Mouse (Mus musculus): ENCODE measurements around the gene Tbcb.
"Not testable (repeated sequence)": the region's sequence is repeated elsewhere in the genome, so short reads cannot be mapped to it uniquely, and the experiment has no call there.

Tbcb gene

DNA sequence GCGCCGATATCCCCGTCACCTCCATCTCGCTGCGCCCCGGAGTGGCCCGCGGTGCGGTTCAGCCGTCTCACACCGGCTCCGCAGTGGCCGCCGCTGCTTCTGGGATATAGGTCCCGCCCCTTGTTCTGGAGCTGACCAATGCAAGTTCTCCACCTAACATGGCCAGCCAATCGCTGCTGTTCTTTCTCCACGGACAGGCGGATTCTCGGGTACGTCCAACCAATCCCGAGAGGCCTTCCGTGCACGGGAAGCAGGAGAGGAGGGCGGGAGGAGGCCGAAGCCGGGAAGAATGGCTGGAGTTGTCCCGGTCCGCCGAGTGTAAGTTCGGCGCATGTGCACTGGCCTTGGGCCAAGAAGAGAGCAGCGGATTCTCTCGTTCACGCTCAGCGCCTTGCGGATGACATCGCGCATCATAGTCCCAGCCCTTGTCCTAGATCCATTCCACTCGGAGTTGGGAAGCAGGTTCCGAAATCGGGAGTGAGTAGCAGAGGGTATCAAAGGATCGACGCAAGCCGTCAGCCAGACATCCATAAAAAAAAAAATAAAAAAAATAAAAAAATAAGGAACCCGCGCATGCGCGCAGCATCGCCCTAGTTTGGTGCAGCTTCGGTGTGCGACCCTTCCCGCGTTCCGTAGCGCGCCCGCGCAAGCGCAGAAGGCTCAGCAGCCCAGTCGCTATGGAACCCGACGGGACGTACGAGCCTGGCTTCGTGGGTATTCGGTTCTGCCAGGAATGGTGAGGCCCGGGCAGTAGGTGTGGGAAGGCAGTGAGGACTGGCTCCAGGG is at the start of gene Tbcb, which contains the start of gene Polr2i:
TSS of gene Tbcb (minus strand) at position 604 of the 786 bp plus-strand sequence.
TSS of gene Polr2i (plus strand) at position 280 of the 786 bp plus-strand sequence.
- peak; percentile 98 for DNase-seq (ENCODE audit: low spot score in 2 of 2)

DNA sequence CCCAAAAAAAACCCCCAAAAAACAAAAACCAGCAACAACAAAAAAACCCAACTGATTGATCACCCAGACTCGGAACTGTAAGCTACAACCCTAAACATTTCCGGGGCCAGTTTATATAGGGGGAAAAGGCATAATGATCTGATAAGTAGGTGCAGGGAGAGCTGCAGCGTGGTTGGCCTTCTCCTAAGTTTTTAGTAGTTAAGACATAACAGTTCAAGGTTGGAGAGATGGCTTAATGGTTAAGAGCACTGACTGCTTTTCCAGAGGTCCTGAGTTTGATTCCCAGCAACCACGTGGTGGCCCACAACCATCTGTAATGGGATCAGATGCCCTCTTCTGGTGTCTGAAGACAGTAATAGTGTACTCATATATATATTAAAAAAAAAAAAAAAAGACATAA is 49.5 kb upstream of the Tbcb start:
- no peak for DNase-seq (ENCODE audit: low spot score in 2 of 2)

DNA sequence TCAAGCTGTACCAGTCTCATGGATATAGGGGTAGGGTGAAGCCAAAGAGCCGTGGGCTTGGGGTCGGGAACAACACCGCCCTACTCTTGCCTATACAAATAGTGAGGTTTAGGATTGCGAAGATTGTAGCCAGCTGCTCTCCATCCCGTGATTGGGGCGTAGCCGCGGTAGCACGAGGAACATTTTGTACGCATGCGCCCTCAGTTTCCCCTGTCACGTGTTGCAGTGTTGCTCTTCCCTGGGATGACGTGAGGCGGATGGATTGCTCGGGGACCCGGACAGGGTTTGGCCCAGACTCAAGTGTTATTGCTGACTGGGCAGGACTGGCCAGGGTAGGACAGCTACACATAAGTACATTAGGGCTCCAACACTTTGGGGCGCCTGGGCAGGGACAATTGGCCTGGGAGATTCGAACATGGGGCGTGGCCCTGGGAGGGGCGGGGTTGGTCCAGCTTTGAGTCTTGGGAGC is 48.6 kb upstream of the Tbcb start:
- DNase-seq (ENCODE audit: low spot score in 2 of 2): peak; percentile 85 to 89

DNA sequence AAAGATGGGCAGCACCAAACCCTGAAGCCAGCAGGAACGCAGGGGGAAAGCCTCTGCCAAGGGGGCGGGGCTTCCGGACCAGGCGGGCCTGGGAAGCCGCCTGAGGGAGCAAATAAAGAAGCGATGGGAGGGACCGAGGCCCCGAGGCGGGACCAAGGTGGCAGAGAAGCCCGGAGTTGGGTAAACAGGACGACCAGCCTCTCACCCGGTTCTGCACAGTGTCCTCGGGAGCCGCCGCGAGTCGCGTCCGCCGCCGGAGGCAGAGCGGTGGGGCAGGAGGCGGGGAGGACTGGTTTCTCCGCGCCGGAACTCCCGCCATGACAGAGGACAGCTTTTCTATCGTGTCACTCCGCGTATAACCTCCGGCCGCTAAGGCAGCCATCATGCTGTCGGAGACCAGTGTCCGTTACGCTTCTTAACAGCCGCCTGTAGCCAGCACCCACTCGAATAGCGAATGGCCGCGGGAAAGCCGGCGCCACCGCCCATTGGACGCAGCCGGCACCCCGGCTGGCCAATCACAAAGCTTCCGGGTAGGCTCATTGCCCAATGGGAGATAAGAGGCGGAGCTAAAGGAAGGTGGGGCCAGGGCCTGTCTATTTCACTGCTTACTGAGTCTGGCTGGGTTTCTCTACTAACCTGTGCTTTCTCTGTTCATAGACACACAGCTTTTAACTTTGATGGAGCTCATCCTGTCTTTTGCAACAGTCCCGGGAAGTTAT is 48.0 kb upstream of the Tbcb start, which contains the start of the genes Thap8 and Wdr62:
TSS of gene Thap8 (plus strand) at position 144 of the 719 bp plus-strand sequence.
TSS of gene Wdr62 (minus strand) at position 469 of the 719 bp plus-strand sequence.
- peak; percentile 90 to 94 for DNase-seq (ENCODE audit: low spot score in 2 of 2)

DNA sequence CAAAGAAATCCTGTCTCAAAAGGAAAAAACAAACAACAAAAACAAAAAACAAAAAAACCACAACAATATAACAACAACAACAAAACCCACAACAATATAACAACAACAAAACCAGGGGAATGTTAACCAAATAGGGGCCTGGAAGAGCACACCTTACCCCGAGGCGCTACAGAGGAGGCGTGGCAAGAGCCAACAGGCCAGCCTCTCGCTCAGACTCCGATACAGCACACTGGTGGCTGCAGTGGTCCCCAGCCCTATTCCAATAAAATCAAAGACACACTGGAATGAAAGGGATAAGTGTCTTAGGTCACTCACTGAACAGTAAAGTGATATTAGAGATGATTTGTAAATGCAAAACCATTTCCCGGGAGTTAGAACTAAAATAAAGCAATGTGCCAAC is 47.5 kb upstream of the Tbcb start:
- DNase-seq (ENCODE audit: low spot score in 2 of 2): no peak

DNA sequence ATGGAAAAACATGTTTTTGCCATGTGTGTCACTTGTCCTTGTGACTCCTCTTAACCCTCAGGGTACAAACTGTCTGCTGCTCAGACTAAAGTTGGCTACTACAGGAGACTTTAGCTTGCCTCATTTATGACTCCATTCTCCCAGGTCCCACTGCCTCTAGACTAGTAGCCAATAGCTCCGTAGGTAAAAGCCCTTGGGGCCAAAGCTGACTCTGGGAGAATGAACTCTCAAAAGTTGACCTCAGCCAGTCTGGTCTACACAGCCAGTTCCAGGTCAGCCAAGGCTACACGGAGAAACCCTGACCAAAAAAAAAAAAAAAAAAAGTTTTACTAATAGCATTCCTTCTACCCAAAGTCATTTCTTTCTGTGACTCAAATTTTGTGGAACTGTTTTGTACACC is 46.8 kb upstream of the Tbcb start:
- no peak for DNase-seq (ENCODE audit: low spot score in 2 of 2)

DNA sequence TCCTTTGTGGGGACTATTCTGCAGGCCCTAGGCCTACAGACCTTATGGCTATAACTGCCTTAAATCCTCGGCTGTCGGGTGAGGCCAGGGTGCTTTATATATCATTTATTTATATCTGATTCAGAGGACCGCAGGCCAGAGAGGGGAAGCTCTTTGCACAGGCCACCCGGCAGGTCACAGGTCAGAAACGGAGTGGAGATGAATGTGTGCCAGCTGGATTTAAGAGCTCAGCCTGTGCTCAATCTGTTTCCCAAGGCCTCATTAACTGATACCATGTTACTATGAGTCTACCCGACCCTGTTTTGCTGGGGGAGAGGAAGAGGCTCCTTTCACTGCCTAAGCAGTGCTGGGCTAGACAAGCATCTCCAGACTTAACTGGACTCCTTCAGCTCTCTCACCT is 42.3 kb upstream of the Tbcb start:
- no peak for DNase-seq (ENCODE audit: low spot score in 2 of 2)

DNA sequence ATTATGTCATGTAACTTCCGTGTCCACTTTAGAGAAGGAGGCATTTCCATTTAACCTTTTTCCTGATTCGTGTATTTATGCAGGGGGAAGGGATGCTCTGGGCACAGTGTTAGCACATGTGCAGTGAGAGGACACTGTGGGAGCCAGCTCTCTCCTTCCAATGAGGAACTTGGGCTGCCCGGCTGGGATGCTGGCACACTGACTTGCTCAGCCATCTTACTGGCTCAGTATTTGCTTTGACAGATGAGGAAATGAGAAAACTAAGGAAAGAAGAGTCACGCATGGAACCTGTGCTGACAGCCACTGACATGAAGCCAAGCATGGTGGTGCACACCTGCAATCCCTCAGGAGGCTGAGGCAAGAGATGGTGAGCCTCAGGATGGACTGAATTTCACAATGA is 37.6 kb upstream of the Tbcb start:
- no peak for DNase-seq (ENCODE audit: low spot score in 2 of 2)

DNA sequence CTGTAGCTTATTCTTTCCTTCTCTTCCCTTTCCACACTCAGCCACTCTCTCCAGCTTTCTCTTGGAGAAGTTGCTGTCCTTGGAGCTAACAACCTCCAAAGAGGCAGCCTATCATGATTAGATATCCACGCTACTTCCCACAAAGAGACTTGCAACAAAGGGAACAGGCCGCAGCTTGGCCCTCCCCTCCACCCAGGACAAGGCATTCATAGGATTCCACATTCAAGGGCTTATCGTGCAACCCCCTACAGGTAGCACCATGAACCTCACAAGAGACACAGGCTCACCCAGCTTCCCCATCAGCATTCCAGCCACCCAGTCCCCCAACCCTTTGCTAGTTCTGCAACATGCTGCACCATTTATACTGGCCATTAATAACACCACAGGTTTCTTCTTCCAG is 34.7 kb upstream of the Tbcb start:
- no peak for DNase-seq (ENCODE audit: low spot score in 2 of 2)

DNA sequence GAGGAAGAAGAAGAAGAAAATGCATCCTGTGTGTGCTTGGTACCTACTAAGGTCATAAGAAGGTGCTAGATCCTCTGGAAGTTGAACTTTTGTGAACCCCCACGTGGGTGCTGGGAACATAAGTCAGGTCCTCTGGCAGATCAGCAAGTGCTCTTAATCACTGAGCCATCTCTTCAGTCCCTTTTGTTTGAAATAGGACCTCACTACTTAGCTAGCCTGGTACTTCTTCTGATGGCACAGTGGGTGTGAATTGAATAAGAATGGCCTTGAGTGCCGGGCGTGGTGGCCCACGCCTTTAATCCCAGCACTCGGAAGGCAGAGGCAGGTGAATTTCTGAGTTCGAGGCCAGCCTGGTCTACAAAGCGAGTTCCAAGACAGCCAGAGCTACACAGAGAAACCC is 33.9 kb upstream of the Tbcb start:
- DNase-seq (ENCODE audit: low spot score in 2 of 2): no peak

DNA sequence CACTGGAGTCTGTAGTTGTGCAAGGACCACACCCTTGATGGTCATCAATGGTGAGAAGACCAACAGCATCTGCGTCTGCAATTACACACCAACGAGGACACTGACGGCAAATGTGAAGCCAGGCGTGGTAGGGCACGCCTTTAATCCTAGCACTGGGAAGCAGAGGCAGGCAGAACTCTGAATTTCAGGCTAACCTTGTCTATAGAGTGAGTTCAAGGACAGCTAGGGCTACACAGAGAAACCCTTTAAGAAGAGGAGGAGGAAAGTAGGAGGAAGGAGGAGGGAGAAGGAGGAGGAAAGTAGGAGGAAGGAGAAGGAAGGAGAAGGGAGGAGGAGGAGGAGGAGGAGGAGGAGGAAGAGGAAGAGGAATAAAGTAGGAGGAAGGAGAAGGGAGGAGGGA is 33.5 kb upstream of the Tbcb start:
- DNase-seq (ENCODE audit: low spot score in 2 of 2): no peak

DNA sequence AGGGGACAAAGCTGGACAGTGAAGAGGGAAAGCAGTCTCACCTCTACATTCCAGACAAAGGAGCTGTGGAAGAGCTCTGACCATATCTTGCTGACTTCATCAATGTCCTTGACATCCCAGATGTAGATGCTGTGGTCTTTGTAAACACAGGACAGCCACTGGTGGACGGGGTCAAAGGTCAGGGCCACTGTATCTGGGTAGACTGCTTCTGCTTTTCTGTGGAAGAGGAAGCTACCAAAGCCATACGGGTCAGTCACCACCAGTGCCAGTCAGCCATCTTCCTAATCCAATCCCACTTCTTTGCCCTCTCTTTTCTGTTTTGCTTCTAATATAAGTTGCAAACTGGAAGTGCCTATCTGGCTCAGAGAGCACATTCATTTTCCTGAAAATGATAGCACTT is 33.0 kb upstream of the Tbcb start:
- DNase-seq (ENCODE audit: low spot score in 2 of 2): no peak

DNA sequence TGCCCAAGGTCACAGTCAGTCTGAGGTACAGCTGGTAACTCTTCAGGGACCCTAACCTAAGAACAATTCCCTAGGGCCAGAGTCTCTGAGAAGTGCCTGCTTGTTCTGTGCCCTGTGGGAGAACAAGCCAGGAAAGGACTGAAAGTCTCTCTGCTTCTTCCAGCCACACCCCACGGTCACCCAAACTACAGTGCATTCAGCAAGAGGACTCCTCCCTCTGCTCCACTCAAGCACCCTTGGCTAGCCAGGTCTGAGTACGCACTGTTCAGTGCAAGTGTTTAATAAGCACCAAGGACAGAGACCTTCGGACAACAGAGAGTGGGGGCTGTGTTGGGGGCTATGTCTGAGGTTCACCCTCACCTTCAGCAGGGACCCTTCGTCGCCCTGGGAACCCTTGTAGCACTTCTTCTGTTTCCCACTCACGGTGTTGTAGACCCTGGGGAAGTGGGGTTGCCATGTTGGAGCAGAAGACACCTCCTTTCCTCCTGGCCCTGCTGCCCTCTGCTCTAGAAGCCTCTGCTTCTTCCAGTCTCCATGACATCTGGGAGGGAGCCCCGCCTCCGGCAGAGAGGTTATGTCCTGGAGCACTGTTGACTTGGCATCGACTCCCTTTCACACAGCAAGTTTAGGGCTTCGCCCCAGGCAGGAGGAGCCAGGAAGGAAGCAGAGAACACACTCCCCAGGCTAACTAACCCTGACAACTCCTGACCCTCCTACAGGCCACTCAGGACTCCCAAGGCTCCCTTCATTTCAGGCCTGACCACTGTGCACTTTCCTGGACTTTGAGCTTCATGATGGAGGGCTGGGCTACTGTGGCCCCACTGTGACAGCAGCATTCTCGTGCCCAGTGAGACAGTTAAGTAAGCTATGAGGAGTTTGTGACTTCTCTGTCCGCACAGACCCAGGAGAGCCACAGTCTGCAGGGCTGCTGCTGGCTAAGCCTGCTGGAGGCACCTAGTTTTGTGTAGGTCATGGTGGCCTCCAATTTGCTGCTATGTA is 20.2 kb upstream of the Tbcb start:
- peak in 1 of 2 experiments; percentile 33 for DNase-seq (ENCODE audit: low spot score in 2 of 2)

DNA sequence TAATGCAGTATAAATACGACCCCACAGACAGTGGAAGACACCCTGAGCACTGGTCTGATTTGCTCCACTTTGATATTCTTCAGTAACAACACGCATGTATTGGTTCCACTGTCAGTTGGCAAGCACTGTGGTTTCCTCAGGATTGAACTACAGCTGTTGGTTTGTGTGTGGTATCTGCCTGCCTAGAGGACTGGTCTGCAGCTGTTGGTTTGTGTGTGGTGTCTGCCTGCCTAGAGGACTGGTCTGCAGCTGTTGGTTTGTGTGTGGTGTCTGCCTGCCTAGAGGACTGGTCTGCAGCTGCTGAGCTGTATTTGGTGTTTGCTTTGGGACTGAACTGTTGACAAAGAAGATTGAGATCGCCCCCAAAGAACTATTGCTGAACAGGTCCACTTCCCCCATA is 5.3 kb upstream of the Tbcb start:
- not testable (repeated sequence) for DNase-seq (ENCODE audit: low spot score in 2 of 2)

DNA sequence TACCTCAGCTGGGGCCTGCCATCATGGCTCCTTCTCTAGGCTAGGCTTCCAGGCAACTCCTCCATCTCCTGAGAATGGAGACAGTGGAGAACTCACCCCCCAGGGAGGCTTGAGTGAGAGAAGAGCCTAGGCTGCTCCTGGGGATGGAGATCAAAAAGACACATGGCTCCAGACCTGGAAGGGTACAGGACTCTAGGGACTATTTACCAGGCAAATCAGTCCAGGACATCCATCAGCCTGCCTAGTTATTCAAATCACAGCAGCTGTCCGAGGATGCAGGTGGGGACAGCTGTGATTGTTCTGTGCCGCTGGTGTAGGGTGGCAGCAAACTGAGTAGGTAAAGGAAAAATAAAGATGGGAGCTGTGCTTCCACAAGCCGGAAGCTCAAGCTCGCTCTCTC is 3.6 kb upstream of the Tbcb start, which contains the start of gene Ovol3:
TSS of gene Ovol3 (minus strand) at position 101 of the 400 bp plus-strand sequence.
- no peak for DNase-seq (ENCODE audit: low spot score in 2 of 2)

DNA sequence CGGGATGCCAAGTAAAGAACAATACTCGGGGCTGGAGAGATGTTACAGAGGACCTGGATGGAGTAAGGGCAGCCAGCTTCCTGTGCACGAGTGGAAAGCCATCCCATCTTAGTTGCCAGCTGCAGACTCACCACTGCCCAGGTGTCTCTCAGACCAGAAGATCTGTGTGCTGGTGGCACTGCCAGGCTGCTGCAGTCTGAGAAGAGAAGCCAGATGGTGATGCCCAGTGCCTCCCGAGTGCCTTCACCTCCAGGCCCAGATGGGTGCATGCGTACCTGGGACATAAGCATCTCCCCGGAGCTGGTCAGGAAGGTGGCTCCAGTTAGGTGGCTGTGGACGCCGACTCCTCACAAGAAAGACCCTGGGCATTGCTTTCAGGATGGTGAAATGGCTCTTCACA is 3.0 kb upstream of the Tbcb start:
- DNase-seq (ENCODE audit: low spot score in 2 of 2): no peak

DNA sequence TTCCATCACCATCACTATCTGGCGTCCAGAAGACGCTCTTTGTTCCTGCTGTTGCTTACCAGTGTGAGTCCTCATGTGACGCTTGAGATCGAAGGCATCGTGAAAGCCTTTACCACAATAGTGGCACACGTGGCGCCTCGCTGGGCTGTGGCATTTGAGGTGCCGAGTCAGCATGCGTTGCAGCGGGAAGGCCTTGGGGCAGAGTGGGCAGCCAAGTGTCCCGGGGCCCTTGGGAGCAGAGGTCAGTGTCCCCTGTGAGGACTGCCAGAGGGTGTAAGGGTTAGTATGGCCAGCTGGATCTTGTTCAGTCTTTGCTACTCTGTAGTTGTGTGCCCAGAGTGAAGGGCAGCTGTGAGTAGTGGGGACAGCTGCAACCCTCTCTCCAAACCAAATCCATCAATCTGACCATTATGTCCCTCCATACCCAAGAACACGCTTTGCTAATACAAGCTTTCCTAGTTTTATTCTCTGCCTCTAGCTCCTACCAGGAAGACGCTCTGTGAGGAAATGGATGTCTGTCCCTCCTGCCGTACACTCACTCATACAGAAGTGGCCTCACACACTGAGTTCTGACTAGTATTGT is 2.3 kb upstream of the Tbcb start:
- no peak for DNase-seq (ENCODE audit: low spot score in 2 of 2)

DNA sequence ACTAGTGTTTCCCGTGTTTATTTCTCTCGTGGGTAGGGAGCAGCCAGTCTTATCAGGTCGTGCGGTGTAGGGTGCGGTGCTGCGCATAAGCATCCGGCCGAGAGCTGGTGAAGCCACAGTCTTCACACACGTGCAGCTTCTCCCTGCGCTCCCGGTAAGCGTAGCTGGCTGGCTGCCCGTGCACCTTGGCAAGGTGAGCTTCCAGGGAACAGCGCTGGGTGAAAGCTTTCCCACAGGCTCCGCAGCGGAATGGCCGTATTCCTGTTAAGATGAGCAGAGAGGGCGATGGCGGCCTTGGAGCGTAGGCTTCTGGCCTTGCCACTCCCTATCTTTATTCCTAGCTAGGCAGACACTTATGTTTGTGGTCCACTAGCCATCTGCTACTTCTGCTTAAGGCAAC is 1.3 kb upstream of the Tbcb start:
- no peak for DNase-seq (ENCODE audit: low spot score in 2 of 2)

DNA sequence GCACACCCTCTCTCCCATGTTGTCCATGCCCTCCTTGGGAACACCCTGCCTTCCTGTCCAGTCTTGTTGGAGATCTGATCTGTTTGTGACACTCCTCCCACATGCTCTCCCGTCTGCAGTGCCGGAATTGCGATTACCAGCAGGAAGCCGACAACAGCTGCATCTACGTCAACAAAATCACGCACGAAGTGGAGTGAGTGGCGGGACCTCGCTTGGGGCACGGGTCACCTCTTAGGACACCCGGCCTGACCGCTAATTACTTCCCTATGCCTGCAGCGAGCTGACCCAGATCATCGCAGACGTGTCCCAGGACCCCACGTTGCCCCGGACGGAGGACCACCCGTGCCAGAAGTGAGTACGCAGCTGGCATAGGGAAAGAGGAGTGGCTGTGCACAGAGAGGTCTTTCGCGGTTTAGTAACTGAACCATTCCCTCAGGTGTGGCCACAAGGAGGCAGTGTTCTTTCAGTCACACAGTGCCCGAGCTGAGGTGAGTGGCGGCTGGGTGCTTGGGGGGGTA is 618 bp upstream of the Tbcb start:
- DNase-seq (ENCODE audit: low spot score in 2 of 2): peak; percentile 55 to 75

DNA sequence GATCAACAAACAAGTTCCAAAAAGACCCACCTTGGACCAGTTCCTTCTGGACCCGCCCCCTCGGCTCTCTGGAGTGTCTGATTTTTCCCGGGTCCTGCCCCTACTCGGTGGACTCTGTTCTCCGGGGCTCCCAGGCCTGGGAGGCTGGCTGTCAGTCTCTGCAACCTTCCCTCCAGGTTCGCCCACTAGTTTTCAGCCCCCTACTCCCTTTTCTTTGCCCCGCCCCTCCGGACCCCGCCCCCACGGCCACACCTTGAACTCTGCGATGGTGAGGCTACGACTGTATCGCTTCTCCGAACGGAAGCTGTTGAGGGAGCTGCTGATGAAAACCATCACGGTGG is 774 bp downstream of the Tbcb start:
- DNase-seq (ENCODE audit: low spot score in 2 of 2): no peak

DNA sequence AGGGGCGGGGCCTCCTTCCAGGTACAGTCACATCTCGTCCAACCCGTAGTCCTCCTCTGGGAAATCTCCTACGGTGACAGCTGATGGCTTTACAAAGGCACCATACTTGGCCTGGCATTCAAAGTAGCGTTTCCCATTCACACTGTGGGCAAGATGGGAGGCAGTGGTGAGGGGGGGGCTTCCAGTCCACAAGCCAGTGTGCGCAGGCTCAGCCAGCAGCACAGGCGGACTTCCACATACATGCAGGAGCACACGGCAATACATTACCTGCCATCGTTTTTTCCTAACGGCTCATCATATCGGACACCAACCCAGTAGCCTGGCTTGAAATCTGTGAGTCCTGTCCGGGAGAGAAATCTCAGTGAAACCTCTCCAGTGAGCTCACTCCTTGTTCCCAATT is 7.9 kb downstream of the Tbcb start:
- DNase-seq (ENCODE audit: low spot score in 2 of 2): no peak
